Mouse (Mus musculus) G1E (cell line): ENCODE measurements at regions not wholly inside any gene's neighbourhood (a gene's known extent, or its start where the extent isn't known, plus 50 kb on each side); places are given as distances from the start of the nearest gene placed in this dataset.

Experiments
- CTCF ChIP-seq: IDR thresholded peaks from 2 replicates; pipeline ENCODE4 v1.5.1; 2012; ENCODE audit warnings: low read depth, low read length, inconsistent platforms, mixed read lengths
- TAL1 ChIP-seq: conservative IDR thresholded peaks from 2 replicates; pipeline ENCODE4 v1.6.1; 2012; ENCODE audit warnings: low read depth, low read length, inconsistent platforms, mixed read lengths

DNA sequence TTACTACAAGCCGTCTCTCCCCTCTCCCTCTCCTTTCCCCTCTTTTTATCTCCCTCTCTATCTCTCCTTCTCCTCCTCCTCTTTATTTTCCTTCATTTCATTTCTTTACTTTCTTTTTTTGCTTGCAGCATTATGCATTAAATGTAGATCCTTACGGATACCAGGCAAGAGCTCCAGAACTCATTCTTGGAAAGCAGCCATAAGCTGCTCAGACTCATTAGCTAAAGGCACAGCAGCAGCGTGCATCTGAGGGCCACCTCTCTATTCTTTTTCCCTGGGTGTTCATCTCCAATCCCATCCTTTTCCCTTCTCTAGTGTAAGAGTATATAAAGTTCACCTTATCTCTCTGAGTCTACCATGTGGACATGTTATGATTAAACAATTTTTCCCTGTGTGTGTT is 149.4 kb upstream of the Ccdc122 start:
- TF ChIP-seq TAL1, result no peak
- TF ChIP-seq CTCF, result no peak
